Mouse (Mus musculus) c-Kit-positive CD71-negative TER-119-negative erythroid progenitor cells, embryonic 14.5 days (primary cell): ENCODE results near the gene Esr1.

Experiments
- DNase-seq: peaks from one replicate; pipeline ENCODE4 v3.0.0-alpha.2; 2013; ENCODE audit warnings: low read depth

Esr1 gene

DNA sequence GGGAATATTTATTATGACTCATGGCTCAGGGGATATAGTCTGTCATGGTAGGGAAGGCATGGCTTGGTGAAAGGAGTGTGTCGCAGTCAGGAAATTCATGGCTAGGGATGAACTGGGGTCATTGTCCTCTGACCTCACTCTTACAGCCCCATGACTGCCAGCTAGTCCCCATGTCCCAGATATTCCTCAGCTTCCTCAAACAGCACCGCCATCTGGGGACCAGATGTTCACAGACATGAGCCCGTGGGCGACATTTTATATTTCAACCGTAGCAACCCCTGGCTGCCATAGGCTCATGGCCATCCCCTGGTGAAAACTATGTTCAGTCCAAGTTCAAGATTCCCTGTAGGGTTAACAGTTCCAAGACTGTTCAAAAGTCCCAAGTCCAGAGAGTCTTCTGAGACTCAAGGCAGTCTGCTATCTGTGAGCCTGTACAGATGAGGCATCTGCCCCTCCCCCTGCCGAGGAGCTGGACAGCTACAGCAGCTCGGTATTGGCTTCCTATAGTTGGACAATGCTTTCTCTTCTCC, 83.0 kb downstream of the Esr1 start:
- DNase-seq, result no peak

DNA sequence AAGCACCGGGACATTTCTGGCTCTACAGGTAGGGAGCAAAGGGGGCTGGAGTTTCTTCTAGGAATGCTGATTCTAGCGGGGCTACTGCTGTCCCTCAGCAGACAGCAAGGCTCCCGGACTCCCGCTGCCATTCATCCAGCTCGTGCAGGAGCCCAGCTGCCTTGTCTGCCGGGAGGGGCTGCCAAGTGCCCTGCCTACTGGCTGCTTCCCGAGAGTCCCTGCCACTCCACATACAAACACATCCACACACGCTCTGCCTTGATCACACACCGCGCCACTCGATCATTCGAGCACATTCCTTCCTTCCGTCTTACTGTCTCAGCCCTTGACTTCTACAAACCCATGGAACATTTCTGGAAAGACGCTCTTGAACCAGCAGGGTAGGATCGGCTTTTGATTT, 98.5 kb downstream of the Esr1 start:
- no peak for DNase-seq

DNA sequence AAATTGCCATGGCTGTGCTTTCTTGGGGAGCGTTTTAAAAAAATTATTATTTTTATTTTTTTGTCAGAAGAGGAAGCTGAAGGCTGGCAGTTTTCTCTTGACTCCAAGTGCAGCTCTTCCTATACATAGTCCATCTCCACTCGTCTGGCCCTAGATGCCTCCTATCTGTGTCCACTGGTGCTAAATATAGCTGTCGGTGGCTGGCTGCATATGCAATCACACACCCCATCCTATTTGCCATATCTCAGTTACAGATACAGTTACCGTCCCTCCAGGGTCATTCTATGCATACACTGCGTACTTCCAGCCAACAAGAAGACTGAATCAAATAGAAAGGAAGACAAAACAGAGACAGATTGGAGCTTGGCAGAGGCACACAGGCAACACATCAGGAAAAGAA, 100.0 kb downstream of the Esr1 start:
- DNase-seq, result no peak

DNA sequence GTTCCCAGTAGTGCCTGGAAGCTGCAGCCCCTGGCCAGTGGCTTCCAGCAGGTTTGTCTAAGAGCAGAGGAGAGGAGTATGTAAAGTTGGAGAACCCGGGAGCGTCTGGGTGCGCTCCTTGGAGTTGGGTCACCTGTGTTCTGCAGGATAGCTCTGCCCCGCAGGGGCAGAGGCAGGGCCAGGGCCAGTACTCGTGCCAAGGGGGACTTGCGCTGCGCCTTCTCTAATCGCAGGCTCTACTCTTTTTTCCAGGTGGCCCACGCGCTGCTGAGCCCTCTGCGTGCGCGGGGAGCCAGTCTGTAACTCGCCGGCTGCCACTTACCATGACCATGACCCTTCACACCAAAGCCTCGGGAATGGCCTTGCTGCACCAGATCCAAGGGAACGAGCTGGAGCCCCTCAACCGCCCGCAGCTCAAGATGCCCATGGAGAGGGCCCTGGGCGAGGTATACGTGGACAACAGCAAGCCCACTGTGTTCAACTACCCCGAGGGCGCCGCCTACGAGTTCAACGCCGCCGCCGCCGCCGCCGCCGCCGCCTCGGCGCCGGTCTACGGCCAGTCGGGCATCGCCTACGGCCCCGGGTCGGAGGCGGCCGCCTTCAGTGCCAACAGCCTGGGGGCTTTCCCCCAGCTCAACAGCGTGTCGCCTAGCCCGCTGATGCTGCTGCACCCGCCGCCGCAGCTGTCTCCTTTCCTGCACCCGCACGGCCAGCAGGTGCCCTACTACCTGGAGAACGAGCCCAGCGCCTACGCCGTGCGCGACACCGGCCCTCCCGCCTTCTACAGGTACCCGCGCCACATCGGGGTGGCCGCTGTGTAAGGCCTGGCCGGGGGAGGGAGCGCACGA, 100.9 kb downstream of the Esr1 start:
- no peak for DNase-seq

DNA sequence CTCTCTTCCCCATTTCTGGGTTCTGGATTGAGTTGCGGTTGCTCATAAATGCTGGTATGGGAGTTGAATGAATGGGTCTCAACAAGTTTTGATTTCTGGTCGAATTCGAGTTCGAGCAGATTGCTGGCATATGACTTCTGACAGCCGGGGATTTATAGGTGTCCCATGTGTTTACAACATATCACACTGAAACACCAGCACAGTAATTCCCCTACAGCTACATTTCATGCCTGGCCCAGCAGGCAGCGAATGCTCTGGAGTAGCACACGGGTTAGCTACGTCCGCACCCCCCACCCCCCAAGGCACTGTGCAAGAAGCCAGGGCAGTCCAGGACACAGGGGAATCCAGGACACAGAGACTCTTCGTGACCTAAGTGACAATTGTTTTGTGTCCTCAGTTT, 102.0 kb downstream of the Esr1 start:
- DNase-seq, result no peak

DNA sequence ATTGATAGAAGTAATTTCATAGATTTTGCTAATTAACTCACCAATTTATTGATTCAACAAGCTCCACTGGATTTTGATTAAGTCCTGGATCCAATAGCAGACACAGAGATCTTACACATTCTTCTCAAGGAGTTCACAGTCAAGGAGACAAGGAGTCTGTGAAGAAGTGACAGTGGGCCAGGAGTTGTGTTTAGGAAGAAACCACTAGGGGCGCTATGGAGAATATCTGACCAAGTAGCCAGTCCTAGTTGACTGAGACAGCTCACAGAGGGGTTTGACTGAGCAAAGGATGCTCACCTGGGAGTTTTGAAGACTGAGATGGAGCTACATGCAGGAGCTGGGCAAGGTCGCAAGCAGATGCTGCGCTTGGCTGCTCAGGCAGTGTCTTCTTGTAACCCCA, 113.5 kb downstream of the Esr1 start:
- DNase-seq, result peak; percentile 8

DNA sequence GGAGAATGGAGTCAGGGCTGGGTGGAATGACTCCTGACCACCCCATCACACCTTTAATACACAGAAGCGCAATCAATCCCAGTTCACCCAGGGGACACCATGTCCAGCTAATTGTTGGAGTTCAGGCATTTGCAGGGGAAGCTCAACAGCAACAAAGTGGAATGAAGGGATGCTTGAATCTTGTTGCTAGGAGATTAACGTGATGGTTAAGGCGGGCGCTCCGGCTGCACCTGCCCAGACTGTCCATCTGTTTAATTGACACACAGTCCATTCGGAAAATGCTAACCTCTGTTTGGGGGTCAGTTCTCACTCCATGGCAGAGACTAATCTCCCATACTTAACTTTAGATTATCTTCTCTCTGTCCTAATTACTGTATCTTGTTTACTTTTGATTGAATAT, 114.7 kb downstream of the Esr1 start:
- no peak for DNase-seq

DNA sequence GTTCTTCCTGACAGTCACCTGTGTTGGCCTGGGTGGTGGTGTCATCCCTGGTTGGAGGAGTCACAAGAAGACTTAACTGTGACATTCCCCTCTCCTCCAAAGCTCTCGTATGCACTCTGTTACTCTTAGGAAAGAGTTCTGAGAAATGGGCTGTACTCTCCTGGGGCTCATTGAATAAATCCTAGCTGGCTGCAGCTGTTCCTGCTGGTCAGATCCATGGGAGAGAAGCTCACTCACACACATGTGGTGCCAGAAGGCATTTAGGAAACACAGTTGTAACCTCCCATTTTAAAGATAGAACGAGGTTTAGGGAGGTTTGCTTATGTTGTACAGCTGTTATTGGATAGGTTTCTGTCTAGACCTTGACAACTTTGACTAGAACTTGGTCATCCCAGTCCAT, 120.9 kb downstream of the Esr1 start:
- no peak for DNase-seq

DNA sequence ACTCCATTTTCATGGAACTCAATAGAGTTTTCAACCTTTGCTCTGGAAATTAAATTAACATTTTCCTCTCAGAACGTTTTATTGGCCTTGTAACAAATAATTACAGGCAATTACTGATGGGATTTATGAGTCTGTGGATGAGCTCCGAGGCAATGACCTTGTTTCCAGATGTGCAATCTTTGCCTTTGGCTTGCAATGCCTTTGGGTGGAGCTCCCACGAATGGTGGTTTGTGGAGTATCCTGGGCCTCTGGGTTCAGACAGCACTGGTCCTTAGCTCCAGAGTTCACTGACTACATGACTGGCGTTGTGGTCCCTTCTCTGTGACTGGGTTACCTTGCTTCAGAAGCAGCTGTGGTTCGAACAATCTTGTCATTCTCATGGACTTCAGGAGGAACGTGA, 122.6 kb downstream of the Esr1 start:
- no peak for DNase-seq

DNA sequence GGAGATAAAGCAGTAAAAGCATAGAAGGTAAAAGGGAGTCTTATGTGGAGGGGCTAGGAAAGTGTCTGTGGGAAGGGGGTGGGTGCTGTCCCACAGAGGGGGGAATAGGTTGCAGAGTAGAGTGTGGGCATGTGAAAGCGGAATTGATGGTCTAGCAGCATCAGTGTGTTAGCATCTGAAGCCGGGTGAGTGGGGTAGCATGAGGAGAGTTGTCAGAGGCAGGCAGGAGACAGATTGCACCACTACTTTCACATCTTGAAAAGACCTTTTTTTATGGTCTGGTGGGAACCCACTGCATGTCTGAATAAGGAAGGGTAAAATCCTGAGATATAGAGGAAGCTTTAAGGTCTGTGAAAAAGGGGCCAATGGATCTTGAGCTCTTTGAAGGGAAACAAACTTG, 123.5 kb downstream of the Esr1 start:
- DNase-seq, result no peak

DNA sequence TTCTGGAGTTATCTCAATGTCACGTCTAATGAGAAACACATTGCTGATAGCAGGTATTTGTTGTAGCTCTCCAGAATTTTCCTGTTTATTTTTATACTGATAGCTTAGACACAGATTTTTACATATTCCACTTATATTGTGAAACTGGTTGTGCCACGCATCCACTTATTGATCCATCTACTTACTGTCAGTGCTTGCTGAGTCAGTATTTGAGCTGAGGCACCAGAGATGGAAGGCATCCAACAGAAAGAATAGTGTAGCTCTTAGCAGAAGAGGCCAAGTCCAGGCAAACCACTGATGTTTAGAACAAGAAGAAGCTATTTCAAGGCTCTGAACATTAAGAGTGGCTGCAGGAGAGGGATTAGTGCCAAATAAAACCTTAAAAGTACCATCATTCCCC, 126.9 kb downstream of the Esr1 start:
- no peak for DNase-seq

DNA sequence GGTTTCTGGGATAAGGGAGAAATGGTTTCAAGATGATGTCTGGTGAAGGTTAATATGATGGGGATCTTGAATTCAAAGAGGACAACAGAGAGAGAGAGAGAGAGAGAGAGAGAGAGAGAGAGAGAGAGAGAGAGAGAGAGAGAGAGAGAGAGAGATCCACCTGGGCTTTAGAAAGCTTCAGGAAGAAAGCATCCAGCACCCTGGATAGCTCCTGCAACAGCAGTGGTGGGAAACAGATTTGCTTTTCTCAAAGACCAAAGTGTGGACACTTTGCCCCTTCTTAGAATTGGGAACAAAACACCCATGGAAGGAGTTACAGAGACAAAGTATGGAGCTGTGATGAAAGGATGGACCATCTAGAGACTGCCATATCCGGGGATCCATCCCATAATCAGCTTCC, 139.7 kb downstream of the Esr1 start:
- peak; percentile 6 for DNase-seq

DNA sequence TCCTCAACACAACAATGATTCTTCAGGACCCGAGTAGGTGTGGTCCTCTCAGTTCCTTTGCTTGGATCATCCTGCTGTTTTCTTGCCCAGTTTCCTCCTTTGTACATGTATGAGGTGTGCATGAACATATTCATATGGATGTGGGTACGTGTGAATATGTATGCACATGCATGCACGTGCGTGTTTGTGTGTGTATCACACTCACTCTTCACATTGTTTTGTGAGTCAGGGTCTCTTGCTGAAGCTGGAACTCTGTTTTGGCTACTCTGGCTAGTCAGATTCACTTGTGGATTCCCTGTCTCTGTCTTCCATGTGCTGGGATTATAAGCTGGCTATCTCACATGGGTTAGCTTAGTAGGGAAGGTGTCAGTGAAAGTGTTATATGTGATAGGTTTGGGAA, 141.6 kb downstream of the Esr1 start:
- no peak for DNase-seq

DNA sequence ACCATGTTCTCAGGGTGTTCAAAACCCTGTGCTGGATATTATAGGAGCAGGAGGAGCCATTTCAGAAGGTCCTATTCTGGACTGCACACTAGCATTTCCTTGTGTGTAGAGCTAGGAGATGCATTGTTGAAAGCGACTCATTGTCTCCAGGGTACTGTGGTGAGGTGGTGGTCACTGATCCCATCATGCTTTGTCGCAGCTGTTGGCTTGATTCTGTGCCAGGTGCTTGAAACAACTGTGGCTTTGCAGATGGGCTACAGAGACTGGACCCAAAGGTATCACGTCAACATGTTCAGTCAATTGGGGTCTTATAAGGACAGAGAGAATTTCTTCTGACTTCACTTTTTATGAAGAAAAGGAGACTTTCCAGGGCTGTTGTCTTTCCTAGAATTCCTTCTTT, 164.1 kb downstream of the Esr1 start:
- no peak for DNase-seq

DNA sequence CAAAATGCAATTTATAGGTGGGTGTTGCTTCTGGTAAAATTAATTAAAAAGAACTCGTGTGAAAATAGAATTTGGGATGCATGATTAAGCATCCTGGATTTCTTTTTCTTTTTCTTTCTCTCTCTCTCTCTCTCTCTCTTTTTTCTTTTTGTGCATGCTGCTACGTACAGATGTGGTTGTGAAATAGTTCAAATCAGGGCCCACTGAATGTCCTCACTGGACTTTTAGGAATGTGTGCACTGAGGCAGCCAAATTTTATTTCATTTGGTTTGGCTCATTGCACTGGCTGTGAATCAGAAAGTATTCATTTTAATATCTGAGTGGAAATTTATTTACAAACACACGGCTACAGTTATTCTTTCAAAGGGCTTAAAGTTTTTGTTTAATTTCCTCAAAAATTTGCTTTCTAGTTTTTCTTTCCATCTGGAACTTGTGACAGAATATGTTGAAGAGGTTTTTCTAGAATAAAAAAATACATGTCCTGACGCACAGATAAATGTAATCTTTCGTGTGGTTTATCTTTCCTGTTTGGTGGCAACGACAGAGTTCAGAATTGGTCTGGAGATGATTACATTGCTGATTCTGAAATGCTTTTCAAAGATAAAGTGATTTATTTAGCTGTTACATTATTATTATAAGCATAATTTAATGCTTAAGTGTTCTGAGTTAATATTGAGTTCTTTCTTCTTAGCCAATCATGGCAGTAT, 164.8 kb downstream of the Esr1 start:
- no peak for DNase-seq

DNA sequence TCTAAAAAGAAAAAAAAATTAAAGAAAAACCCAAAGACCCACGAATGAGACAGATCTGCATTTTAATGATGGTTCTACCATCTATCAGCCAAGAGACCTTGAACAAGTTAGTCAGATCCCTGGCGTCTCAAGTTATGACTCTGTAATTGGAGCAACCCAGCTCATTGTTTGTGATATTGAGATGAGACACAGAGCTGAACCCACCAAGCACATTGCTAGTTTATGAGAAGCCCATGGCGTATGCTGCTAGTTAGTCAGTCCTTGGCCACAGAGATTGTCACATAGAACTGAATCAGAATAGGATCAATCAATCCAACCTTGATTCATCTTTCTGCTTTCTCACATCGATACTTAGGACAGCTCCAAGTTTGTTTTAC, 165.3 kb downstream of the Esr1 start:
- no peak for DNase-seq

DNA sequence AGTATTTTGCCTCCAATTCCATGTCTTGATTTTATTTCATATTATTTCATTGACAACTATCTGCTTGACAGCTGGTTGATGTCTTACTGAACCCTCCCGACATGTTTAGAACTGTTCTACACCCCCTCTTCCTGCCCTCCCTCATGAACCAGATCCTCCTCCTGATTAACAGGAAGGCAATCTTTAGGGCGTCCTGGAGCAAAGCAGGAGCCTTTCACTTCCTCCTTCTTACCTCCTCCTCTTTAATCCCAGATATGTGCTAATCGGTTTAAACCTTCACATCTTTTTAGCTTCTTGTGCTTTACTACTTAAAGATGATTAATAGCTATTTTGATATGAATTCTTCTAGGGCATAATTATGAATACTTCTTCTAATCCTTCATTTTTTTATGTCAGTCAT, 166.6 kb downstream of the Esr1 start:
- no peak for DNase-seq

DNA sequence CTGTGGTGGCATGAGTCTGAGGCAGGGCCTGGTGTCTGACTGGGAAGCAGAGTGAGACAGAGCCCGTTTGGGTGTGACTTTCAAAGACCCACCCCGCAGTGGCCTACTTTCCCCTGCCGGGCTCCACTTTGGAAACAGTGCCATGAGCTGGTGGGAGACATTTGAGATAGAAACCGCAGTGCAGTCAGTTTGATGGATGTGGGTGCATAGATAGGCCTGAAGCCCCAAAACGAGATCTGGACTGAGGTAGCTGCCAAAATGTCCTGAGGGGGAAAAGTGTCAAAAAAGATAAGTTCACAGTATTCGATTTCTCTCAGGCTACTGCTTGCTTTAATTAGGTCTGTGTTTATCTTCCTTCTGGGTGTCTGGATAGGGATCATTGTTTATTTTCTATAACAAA, 169.5 kb downstream of the Esr1 start:
- no peak for DNase-seq

DNA sequence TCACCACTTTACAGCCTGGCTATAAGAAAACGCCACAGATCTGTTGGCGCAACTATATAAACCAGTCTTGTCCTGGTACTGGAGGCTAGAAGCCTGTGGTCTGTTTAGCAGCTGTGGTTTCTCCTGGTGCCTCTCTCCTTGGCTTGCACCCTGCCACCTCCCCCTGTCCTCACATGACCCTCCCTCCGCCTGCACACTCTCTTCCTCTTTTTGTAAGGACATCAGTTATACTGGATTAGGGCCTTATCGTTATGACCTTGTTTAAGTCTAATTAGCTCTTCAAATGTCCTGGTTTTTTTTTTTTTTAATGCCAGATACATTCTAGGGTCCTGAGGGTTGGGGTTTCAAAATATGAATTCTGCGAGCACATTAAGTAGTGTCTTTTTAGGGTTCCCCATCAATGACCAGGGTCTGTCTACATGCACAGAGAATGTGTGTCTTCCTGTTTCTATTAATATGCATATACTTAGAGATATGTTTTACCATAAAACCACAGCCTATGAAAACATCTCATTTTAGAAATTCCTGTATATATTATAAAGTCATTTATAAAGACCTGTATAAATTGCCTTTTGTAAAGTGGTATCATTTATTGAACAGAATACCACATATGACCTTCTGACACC, 175.7 kb downstream of the Esr1 start:
- DNase-seq, result peak; percentile 35

DNA sequence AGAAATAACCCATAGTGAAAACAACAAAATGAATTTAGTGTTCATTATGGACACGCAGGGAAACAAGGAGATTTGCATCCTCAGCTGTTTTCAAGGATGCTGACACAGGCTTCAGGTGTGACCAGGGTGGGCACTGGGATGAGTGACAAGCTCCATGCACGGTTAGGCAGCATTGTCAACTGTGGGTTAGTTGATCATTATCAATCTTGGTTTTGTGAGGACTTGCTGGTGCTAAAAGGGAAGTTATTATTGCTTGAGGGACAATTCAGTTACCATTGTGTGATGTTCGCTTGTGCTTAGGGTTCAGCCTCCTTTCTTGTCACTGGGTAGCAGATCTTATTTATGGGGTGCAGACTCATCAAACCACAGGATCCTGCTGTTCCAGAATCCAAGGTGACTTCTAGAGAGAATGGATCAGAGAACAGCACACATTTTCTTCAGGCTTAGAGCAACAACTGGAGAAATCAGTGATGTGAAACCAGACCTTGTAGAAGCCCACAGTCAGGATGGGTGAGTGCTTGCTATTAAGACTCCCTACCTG, 186.9 kb downstream of the Esr1 start:
- no peak for DNase-seq

DNA sequence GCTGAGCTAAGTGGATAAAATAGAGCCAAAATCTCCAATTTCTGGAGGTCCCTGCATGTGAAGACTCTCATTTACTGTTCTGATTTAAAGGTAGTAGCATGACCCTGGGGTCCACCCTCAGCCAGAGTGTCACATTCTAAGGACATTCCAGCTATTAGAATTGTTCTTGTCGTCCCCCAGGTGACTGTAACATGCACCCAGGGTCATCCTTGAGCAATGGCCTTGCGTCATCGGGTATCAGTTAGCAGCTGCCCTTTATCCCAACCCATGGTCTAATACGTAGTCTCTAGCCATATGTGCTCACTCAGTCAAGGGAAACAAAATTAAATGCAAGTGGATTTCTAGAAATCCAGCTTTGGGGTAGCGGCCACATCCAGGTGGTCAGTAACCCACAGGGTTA, 213.0 kb downstream of the Esr1 start:
- no peak for DNase-seq

DNA sequence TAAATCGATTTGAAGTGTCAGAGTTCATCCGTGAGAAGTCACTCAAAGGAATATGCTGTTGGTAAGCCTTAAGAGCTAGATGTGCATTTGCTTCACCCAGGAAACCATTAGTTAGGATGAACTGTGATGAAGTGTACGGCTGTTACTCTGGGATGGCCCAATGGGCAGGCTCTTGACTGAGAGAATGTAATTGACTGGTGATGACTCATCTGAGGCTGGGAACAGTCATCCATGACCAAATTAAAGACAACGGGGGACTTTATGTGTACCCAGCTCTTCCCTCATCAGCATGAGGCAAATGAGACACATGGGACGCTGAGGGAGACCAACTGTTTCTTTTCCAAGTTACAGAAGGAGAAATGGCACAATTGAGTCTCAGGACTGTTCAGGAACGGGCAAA, 219.2 kb downstream of the Esr1 start:
- DNase-seq, result no peak

DNA sequence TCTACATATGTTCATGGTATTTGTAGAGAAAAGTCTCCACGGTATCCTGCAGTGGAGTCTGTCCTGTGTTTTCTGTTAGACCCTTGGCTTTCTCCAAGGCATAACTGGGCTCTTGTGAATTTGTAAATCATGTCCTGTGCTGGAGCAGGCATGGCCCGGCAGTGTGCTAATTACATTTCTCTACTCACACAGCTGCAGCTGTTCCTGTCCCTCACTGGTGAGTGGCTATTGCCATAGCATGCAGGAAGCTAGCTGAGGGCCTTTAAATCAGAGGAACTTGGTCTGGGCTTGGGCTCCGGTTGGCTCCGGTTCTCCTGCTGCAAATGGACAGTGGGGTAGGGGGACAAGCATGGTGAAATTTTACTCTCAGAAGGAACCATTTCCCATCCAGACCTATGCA, 226.7 kb downstream of the Esr1 start:
- no peak for DNase-seq
